Mouse (Mus musculus) limb, embryonic 12.5 days (tissue): ENCODE measurements around the gene Gla. TPM values are rescaled to one million over a fixed set of nuclear protein-coding genes. Genes with fewer than 3 reads are reported as not detected.

Source experiments
- ATAC-seq: fragments of 200-750 bp; cut with Nextera tagmentation; 2 replicates; pipeline ENCODE4 v1.8.0; 2017; ENCODE audit warnings: low read depth, moderate TSS enrichment; ENCODE audit not compliant: insufficient number of reproducible peaks, insufficient read depth, low FRiP score, low TSS enrichment
- H3K27ac ChIP-seq: fragments of 300-500 bp; sonication (generic); 2 replicates; pipeline ENCODE4 v1.5.1; 2016; ENCODE audit warnings: mild to moderate bottlenecking, moderate library complexity
- H3K27me3 ChIP-seq: fragments of 300-500 bp; sonication (generic); 2 replicates; pipeline ENCODE4 v1.6.1; 2016; ENCODE audit warnings: mild to moderate bottlenecking, moderate library complexity
- H3K36me3 ChIP-seq: fragments of 300-500 bp; sonication (generic); 2 replicates; pipeline ENCODE4 v1.6.1; 2016; ENCODE audit warnings: mild to moderate bottlenecking, moderate library complexity
- H3K4me1 ChIP-seq: fragments of 300-500 bp; sonication (generic); replicated peaks from 2 replicates; pipeline ENCODE4 v1.6.1; 2016
- H3K4me2 ChIP-seq: fragments of 300-500 bp; sonication (generic); 2 replicates; pipeline ENCODE4 v1.6.1; 2016; ENCODE audit warnings: mild to moderate bottlenecking, moderate library complexity
- H3K4me3 ChIP-seq: fragments of 300-500 bp; sonication (generic); replicated peaks from 2 replicates; pipeline ENCODE4 v1.5.1; 2016; ENCODE audit warnings: mild to moderate bottlenecking
- H3K9ac ChIP-seq: fragments of 300-500 bp; sonication (generic); replicated peaks from 2 replicates; pipeline ENCODE4 v1.6.1; 2016; ENCODE audit warnings: mild to moderate bottlenecking, moderate library complexity
- H3K9me3 ChIP-seq: fragments of 300-500 bp; sonication (generic); 2 replicates; pipeline ENCODE4 v1.6.1; 2016; ENCODE audit warnings: mild to moderate bottlenecking, moderate library complexity
- WGBS: fragments of 180-500 bp; shearing (Covaris S2); methylation state at CpG from one replicate; pipeline ENCODE4 v1.1.7; 2016; 5-methylcytosine and 5-hydroxymethylcytosine counted together
- polyA plus RNA-seq: library from polyadenylated mRNA; unstranded; fragments of >200 nt; fragmentation: Nextera tagmentation; extraction: Ambion mirVana; gene quantifications from 2 replicates; pipeline ENCODE4 v1.2.1, GENCODE M21; 2016

Gla gene
- polyA plus RNA-seq, 1 experiment from 2014 or later, result 5.4 TPM

- no peak for ATAC-seq
- H3K4me1 ChIP-seq, result no peaks in the 10 kb centered on the region
- no peaks in the 10 kb centered on the region for H3K9me3 ChIP-seq
- no peaks in the 10 kb centered on the region for H3K36me3 ChIP-seq
- WGBS, result 63% methylated on average over 8 of the region's 8 CpGs
- H3K4me2 ChIP-seq, result no peak overlapping the region
- H3K9ac ChIP-seq, result no peak overlapping the region
- no peak overlapping the region for H3K4me3 ChIP-seq
- H3K27ac ChIP-seq, result no peak overlapping the region
- peaks cover 8% of the 10 kb centered on the region; the same call in 1 of the 2 replicates for H3K27me3 ChIP-seq
Measured at GRCm38 (mm10) chrX:134620254-134620865, 19.4 kb upstream of the Gla start.

- Histone ChIP-seq H3K4me3 (no peak overlapping the region), H3K9me3 (no peaks in the 10 kb centered on the region), H3K4me2 (no peak overlapping the region), H3K36me3 (no peaks in the 10 kb centered on the region), H3K9ac (no peak overlapping the region), H3K4me1 (no peaks in the 10 kb centered on the region), H3K27ac (no peak overlapping the region), H3K27me3 (peaks cover 8% of the 10 kb centered on the region; the same call in 1 of the 2 replicates)
- 73% methylated on average over 9 of the region's 9 CpGs for WGBS
- no peak for ATAC-seq
Measured at GRCm38 (mm10) chrX:134619695-134620094, 18.8 kb upstream of the Gla start.

GRCm38 (mm10) chrX:134614306-134614705 lies 13.4 kb upstream of the Gla start:
- Histone ChIP-seq H3K27ac (no peak overlapping the region), H3K4me2 (no peak overlapping the region), H3K36me3 (no peaks in the 10 kb centered on the region), H3K27me3 (peaks cover 3% of the 10 kb centered on the region; the same call in 1 of the 2 replicates), H3K4me1 (no peaks in the 10 kb centered on the region), H3K9ac (no peak overlapping the region), H3K4me3 (no peak overlapping the region), H3K9me3 (no peaks in the 10 kb centered on the region)
- WGBS, result 73% methylated on average over 2 of the region's 2 CpGs
- ATAC-seq, result no peak

- Histone ChIP-seq H3K27ac (peak overlapping the region; percentile 92), H3K4me2 (peak overlapping the region; percentile 44), H3K36me3 (no peaks in the 10 kb centered on the region), H3K9ac (no peak overlapping the region), H3K9me3 (no peaks in the 10 kb centered on the region), H3K4me3 (peak overlapping the region; percentile 27), H3K4me1 (no peaks in the 10 kb centered on the region), H3K27me3 (peaks cover 3% of the 10 kb centered on the region; the same call in 1 of the 2 replicates)
- WGBS, result 33% methylated on average over 14 of the region's 15 CpGs
- peak; percentile 95 for ATAC-seq
Measured at GRCm38 (mm10) chrX:134612285-134612959, 11.5 kb upstream of the Gla start.

GRCm38 (mm10) chrX:134610984-134611383 lies 10.1 kb upstream of the Gla start:
- H3K9me3 ChIP-seq, result no peaks in the 10 kb centered on the region
- 0 out of 2 replicates have a peak, but pooled peaks cover 3% of the 10 kb centered on the region for H3K27me3 ChIP-seq
- no peak overlapping the region for H3K4me3 ChIP-seq
- no peak overlapping the region for H3K27ac ChIP-seq
- no peaks in the 10 kb centered on the region for H3K36me3 ChIP-seq
- H3K4me1 ChIP-seq, result no peaks in the 10 kb centered on the region
- H3K4me2 ChIP-seq, result no peak overlapping the region
- ATAC-seq, result no peak
- WGBS, result 81% methylated on average over 4 of the region's 4 CpGs
- no peak overlapping the region for H3K9ac ChIP-seq

GRCm38 (mm10) chrX:134609472-134609871 lies 8.5 kb upstream of the Gla start:
- H3K9me3 ChIP-seq, result no peaks in the 10 kb centered on the region
- 0 out of 2 replicates have a peak, but pooled peaks cover 3% of the 10 kb centered on the region for H3K27me3 ChIP-seq
- H3K36me3 ChIP-seq, result no peaks in the 10 kb centered on the region
- 49% methylated on average over 4 of the region's 4 CpGs for WGBS
- H3K27ac ChIP-seq, result no peak overlapping the region
- no peak overlapping the region for H3K4me2 ChIP-seq
- no peak overlapping the region for H3K9ac ChIP-seq
- no peak overlapping the region for H3K4me3 ChIP-seq
- H3K4me1 ChIP-seq, result no peaks in the 10 kb centered on the region
- ATAC-seq, result no peak

GRCm38 (mm10) chrX:134601380-134602120 lies 625 bp upstream of the Gla start:
- peak overlapping the region; percentile 44 for H3K4me3 ChIP-seq
- H3K27me3 ChIP-seq, result peaks cover 7% of the 10 kb centered on the region
- no peaks in the 10 kb centered on the region for H3K36me3 ChIP-seq
- ATAC-seq, result peak; percentile 79
- H3K27ac ChIP-seq, result peak overlapping the region; percentile 86
- H3K9ac ChIP-seq, result peak overlapping the region; percentile 57
- peaks cover 6% of the 10 kb centered on the region; the same call in 1 of the 2 replicates for H3K4me1 ChIP-seq
- H3K4me2 ChIP-seq, result peak overlapping the region; percentile 52
- WGBS, result 14% methylated on average over 40 of the region's 43 CpGs
- H3K9me3 ChIP-seq, result no peaks in the 10 kb centered on the region

- peak overlapping the region; percentile 57 for H3K4me2 ChIP-seq
- no peak for ATAC-seq
- H3K36me3 ChIP-seq, result no peaks in the 10 kb centered on the region
- H3K9ac ChIP-seq, result peak overlapping the region; percentile 42; the same call in 1 of the 2 replicates
- H3K4me3 ChIP-seq, result peak overlapping the region; percentile 44
- H3K27ac ChIP-seq, result no peak overlapping the region
- H3K4me1 ChIP-seq, result peaks cover 6% of the 10 kb centered on the region; the same call in 1 of the 2 replicates
- 28% methylated on average over 10 of the region's 10 CpGs for WGBS
- H3K9me3 ChIP-seq, result no peaks in the 10 kb centered on the region
- peaks cover 12% of the 10 kb centered on the region for H3K27me3 ChIP-seq
Measured at GRCm38 (mm10) chrX:134599922-134600565, 881 bp downstream of the Gla start.

GRCm38 (mm10) chrX:134589836-134590235 lies 11.1 kb downstream of the Gla start:
- no peak overlapping the region for H3K9ac ChIP-seq
- no peaks in the 10 kb centered on the region for H3K4me1 ChIP-seq
- H3K9me3 ChIP-seq, result no peaks in the 10 kb centered on the region
- 56% methylated on average over 5 of the region's 5 CpGs for WGBS
- H3K36me3 ChIP-seq, result peaks cover 18% of the 10 kb centered on the region
- no peak overlapping the region for H3K4me2 ChIP-seq
- no peak overlapping the region for H3K4me3 ChIP-seq
- peaks cover 16% of the 10 kb centered on the region for H3K27me3 ChIP-seq
- ATAC-seq, result no peak
- H3K27ac ChIP-seq, result no peak overlapping the region

GRCm38 (mm10) chrX:134588997-134589396 lies 11.9 kb downstream of the Gla start:
- Histone ChIP-seq H3K9ac (no peak overlapping the region), H3K9me3 (no peaks in the 10 kb centered on the region), H3K27me3 (peaks cover 16% of the 10 kb centered on the region), H3K4me1 (no peaks in the 10 kb centered on the region), H3K36me3 (peaks cover 18% of the 10 kb centered on the region), H3K27ac (no peak overlapping the region), H3K4me2 (no peak overlapping the region), H3K4me3 (no peak overlapping the region)
- 86% methylated on average over 3 of the region's 3 CpGs for WGBS
- ATAC-seq, result no peak

- peaks cover 18% of the 10 kb centered on the region for H3K36me3 ChIP-seq
- WGBS, result 84% methylated on average over 4 of the region's 4 CpGs
- no peak for ATAC-seq
- H3K9me3 ChIP-seq, result no peaks in the 10 kb centered on the region
- H3K4me3 ChIP-seq, result no peak overlapping the region
- H3K4me1 ChIP-seq, result no peaks in the 10 kb centered on the region
- no peak overlapping the region for H3K27ac ChIP-seq
- no peak overlapping the region for H3K9ac ChIP-seq
- H3K4me2 ChIP-seq, result no peak overlapping the region
- peaks cover 16% of the 10 kb centered on the region for H3K27me3 ChIP-seq
Measured at GRCm38 (mm10) chrX:134588261-134588660, 12.7 kb downstream of the Gla start.
